Comparison of ENCODE assay signal across 1 mouse cellular context in genomic region chr10:127754566-127755166, GRCm38 (mm10).
A peak's percentile ranks its signal among the peaks of the same experiment; 100 is the strongest.
TF ChIP-seq lines count a peak whose summit lies in the region.

No protein-coding gene starts in this region.

TF ChIP-seq in MEL, 35 proteins besides CTCF, POLR2A, EP300 and RAD21:
- TF ChIP-seq GATA1 (IDR thresholded peaks at IDR 0.05; ENCODE audit: low read depth, low read length) (0 out of 2 replicates have a peak, but pooled peaks have one; percentile 15), ZNF384 (IDR thresholded peaks at IDR 0.05; ENCODE audit: low read depth, low read length) (peak; percentile 86), CHD2 (IDR thresholded peaks at IDR 0.05; ENCODE audit: low read length) (no peak), UBTF (IDR thresholded peaks at IDR 0.05; ENCODE audit: borderline replicate concordance, insufficient read depth, low read depth, low read length) (no peak), TCF12 (IDR thresholded peaks at IDR 0.05; ENCODE audit: low read depth, low read length) (no peak), SIN3A (IDR thresholded peaks at IDR 0.05; ENCODE audit: low read length) (0 out of 2 replicates have a peak, but pooled peaks have one; percentile 19)
